Mouse (Mus musculus) forebrain, embryonic 10.5 days (tissue): ENCODE results near the gene Upp2. TPM values are rescaled to one million over a fixed set of nuclear protein-coding genes. Genes with fewer than 3 reads are reported as not detected.

ENCODE experiments used
- DNase-seq: peaks from one replicate; pipeline ENCODE4 v3.0.0-alpha.2; 2017; ENCODE audit warnings: low spot score; ENCODE audit errors: extremely low spot score
- H3K27ac ChIP-seq: fragments of 300-500 bp; sonication (generic); 2 replicates; pipeline ENCODE4 v1.5.1; 2016; ENCODE audit warnings: mild to moderate bottlenecking
- H3K27me3 ChIP-seq: fragments of 300-500 bp; sonication (generic); 2 replicates; pipeline ENCODE4 v1.6.1; 2016; ENCODE audit warnings: mild to moderate bottlenecking; ENCODE audit not compliant: poor library complexity, severe bottlenecking
- H3K36me3 ChIP-seq: fragments of 300-500 bp; sonication (generic); replicated peaks from 2 replicates; pipeline ENCODE4 v1.6.1; 2016; ENCODE audit warnings: mild to moderate bottlenecking, moderate library complexity
- H3K4me1 ChIP-seq: fragments of 300-500 bp; sonication (generic); 2 replicates; pipeline ENCODE4 v1.6.1; 2016
- H3K4me3 ChIP-seq: fragments of 300-500 bp; sonication (generic); 2 replicates; pipeline ENCODE4 v1.5.1; 2016; ENCODE audit warnings: mild to moderate bottlenecking, moderate library complexity
- H3K9me3 ChIP-seq: fragments of 300-500 bp; sonication (generic); 2 replicates; pipeline ENCODE4 v1.6.1; 2016; ENCODE audit warnings: mild to moderate bottlenecking, moderate library complexity
- WGBS: fragments of 180-500 bp; shearing (Covaris S2); methylation state at CpG from one replicate; pipeline ENCODE4 v1.1.7; 2016; 5-methylcytosine and 5-hydroxymethylcytosine counted together
- polyA plus RNA-seq: library from polyadenylated mRNA; unstranded; fragments of >200 nt; fragmentation: Nextera tagmentation; extraction: Ambion mirVana; gene quantifications from 2 replicates; pipeline ENCODE4 v1.2.1, GENCODE M21; 2016

Gene Upp2
- polyA plus RNA-seq, 1 experiment from 2014 or later = 3.9 TPM

- H3K9me3 ChIP-seq = no peaks in the 10 kb centered on the region
- DNase-seq = peak; percentile 54
- no peaks in the 10 kb centered on the region for H3K27me3 ChIP-seq
- H3K4me3 ChIP-seq = no peak overlapping the region
- no peaks in the 10 kb centered on the region for H3K36me3 ChIP-seq
- H3K4me1 ChIP-seq = peaks cover 3% of the 10 kb centered on the region; the same call in 1 of the 2 replicates
- no peak overlapping the region for H3K27ac ChIP-seq
- 85% methylated on average over 12 of the region's 12 CpGs for WGBS
Measured at GRCm38 (mm10) chr2:58665081-58665814, 98.2 kb downstream of the Upp2 start.

GRCm38 (mm10) chr2:58667298-58667697, 100.2 kb downstream of the Upp2 start:
- H3K4me1 ChIP-seq = no peaks in the 10 kb centered on the region
- H3K27me3 ChIP-seq = no peaks in the 10 kb centered on the region
- H3K4me3 ChIP-seq = no peak overlapping the region
- no peak for DNase-seq
- H3K27ac ChIP-seq = no peak overlapping the region
- H3K36me3 ChIP-seq = no peaks in the 10 kb centered on the region
- WGBS = 85% methylated on average over 3 of the region's 3 CpGs
- peaks cover 4% of the 10 kb centered on the region; the same call in 1 of the 2 replicates for H3K9me3 ChIP-seq

GRCm38 (mm10) chr2:58667991-58668390, 100.9 kb downstream of the Upp2 start:
- DNase-seq = peak; percentile 40
- Histone ChIP-seq H3K27ac (no peak overlapping the region), H3K9me3 (peaks cover 6% of the 10 kb centered on the region; the same call in 1 of the 2 replicates), H3K27me3 (no peaks in the 10 kb centered on the region), H3K4me1 (no peaks in the 10 kb centered on the region), H3K36me3 (no peaks in the 10 kb centered on the region), H3K4me3 (no peak overlapping the region)
- WGBS = 54% methylated on average over 9 of the region's 9 CpGs

GRCm38 (mm10) chr2:58669114-58669513, 102.0 kb downstream of the Upp2 start:
- no peaks in the 10 kb centered on the region for H3K27me3 ChIP-seq
- no peak overlapping the region for H3K27ac ChIP-seq
- DNase-seq = no peak
- peaks cover 15% of the 10 kb centered on the region; the same call in 1 of the 2 replicates for H3K9me3 ChIP-seq
- H3K4me1 ChIP-seq = no peaks in the 10 kb centered on the region
- WGBS = 93% methylated on average over 3 of the region's 3 CpGs
- no peaks in the 10 kb centered on the region for H3K36me3 ChIP-seq
- no peak overlapping the region for H3K4me3 ChIP-seq

GRCm38 (mm10) chr2:58672520-58672919, 105.4 kb downstream of the Upp2 start:
- no peaks in the 10 kb centered on the region for H3K27me3 ChIP-seq
- peaks cover 18% of the 10 kb centered on the region for H3K9me3 ChIP-seq
- no peak for DNase-seq
- WGBS = 91% methylated on average over 2 of the region's 2 CpGs
- H3K36me3 ChIP-seq = no peaks in the 10 kb centered on the region
- H3K4me1 ChIP-seq = no peaks in the 10 kb centered on the region
- no peak overlapping the region for H3K4me3 ChIP-seq
- no peak overlapping the region for H3K27ac ChIP-seq

GRCm38 (mm10) chr2:58679968-58680367, 112.9 kb downstream of the Upp2 start:
- no peak overlapping the region for H3K27ac ChIP-seq
- DNase-seq = no peak
- no peaks in the 10 kb centered on the region for H3K27me3 ChIP-seq
- no peaks in the 10 kb centered on the region for H3K4me1 ChIP-seq
- WGBS = 86% methylated on average over 12 of the region's 12 CpGs
- H3K4me3 ChIP-seq = no peak overlapping the region
- no peaks in the 10 kb centered on the region for H3K9me3 ChIP-seq
- H3K36me3 ChIP-seq = no peaks in the 10 kb centered on the region

GRCm38 (mm10) chr2:58680794-58681193, 113.7 kb downstream of the Upp2 start:
- H3K4me1 ChIP-seq = no peaks in the 10 kb centered on the region
- no peaks in the 10 kb centered on the region for H3K36me3 ChIP-seq
- 38% methylated on average over 6 of the region's 6 CpGs for WGBS
- H3K27ac ChIP-seq = no peak overlapping the region
- no peak overlapping the region for H3K4me3 ChIP-seq
- DNase-seq = peak; percentile 47
- H3K27me3 ChIP-seq = no peaks in the 10 kb centered on the region
- H3K9me3 ChIP-seq = no peaks in the 10 kb centered on the region

- no peak overlapping the region for H3K4me3 ChIP-seq
- no peaks in the 10 kb centered on the region for H3K4me1 ChIP-seq
- 90% methylated on average over 3 of the region's 3 CpGs for WGBS
- no peak overlapping the region for H3K27ac ChIP-seq
- DNase-seq = no peak
- no peaks in the 10 kb centered on the region for H3K36me3 ChIP-seq
- no peaks in the 10 kb centered on the region for H3K9me3 ChIP-seq
- no peaks in the 10 kb centered on the region for H3K27me3 ChIP-seq
Measured at GRCm38 (mm10) chr2:58681394-58681793, 114.3 kb downstream of the Upp2 start.

GRCm38 (mm10) chr2:58697501-58697900, 130.4 kb downstream of the Upp2 start:
- WGBS = 87% methylated on average over 8 of the region's 8 CpGs
- H3K27me3 ChIP-seq = no peaks in the 10 kb centered on the region
- DNase-seq = no peak
- no peaks in the 10 kb centered on the region for H3K4me1 ChIP-seq
- no peak overlapping the region for H3K27ac ChIP-seq
- H3K4me3 ChIP-seq = no peak overlapping the region
- H3K9me3 ChIP-seq = no peaks in the 10 kb centered on the region
- H3K36me3 ChIP-seq = no peaks in the 10 kb centered on the region

- H3K36me3 ChIP-seq = no peaks in the 10 kb centered on the region
- H3K27ac ChIP-seq = no peak overlapping the region
- no peaks in the 10 kb centered on the region for H3K27me3 ChIP-seq
- DNase-seq = peak; percentile 75
- no peaks in the 10 kb centered on the region for H3K9me3 ChIP-seq
- WGBS = 24% methylated on average over 5 of the region's 5 CpGs
- H3K4me1 ChIP-seq = peaks cover 8% of the 10 kb centered on the region; the same call in 1 of the 2 replicates
- H3K4me3 ChIP-seq = no peak overlapping the region
Measured at GRCm38 (mm10) chr2:58699931-58700330, 132.8 kb downstream of the Upp2 start.

- Histone ChIP-seq H3K9me3 (no peaks in the 10 kb centered on the region), H3K27me3 (no peaks in the 10 kb centered on the region), H3K4me1 (peaks cover 8% of the 10 kb centered on the region; the same call in 1 of the 2 replicates), H3K4me3 (no peak overlapping the region), H3K27ac (no peak overlapping the region), H3K36me3 (no peaks in the 10 kb centered on the region)
- DNase-seq = no peak
- WGBS = 77% methylated on average over 7 of the region's 7 CpGs
Measured at GRCm38 (mm10) chr2:58700354-58700753, 133.3 kb downstream of the Upp2 start.

- WGBS = 93% methylated on average over 4 of the region's 4 CpGs
- H3K4me1 ChIP-seq = peaks cover 8% of the 10 kb centered on the region; the same call in 1 of the 2 replicates
- no peaks in the 10 kb centered on the region for H3K9me3 ChIP-seq
- H3K27me3 ChIP-seq = no peaks in the 10 kb centered on the region
- no peak for DNase-seq
- no peak overlapping the region for H3K27ac ChIP-seq
- H3K36me3 ChIP-seq = no peaks in the 10 kb centered on the region
- H3K4me3 ChIP-seq = no peak overlapping the region
Measured at GRCm38 (mm10) chr2:58701627-58702026, 134.5 kb downstream of the Upp2 start.

GRCm38 (mm10) chr2:58703226-58703625, 136.1 kb downstream of the Upp2 start:
- H3K4me1 ChIP-seq = peaks cover 13% of the 10 kb centered on the region; the same call in 1 of the 2 replicates
- H3K4me3 ChIP-seq = no peak overlapping the region
- no peaks in the 10 kb centered on the region for H3K9me3 ChIP-seq
- DNase-seq = no peak
- H3K27ac ChIP-seq = no peak overlapping the region
- H3K27me3 ChIP-seq = no peaks in the 10 kb centered on the region
- H3K36me3 ChIP-seq = no peaks in the 10 kb centered on the region
- 86% methylated on average over 6 of the region's 6 CpGs for WGBS
